27 mouse cellular contexts compared by ENCODE assay signal in the genomic region with DNA sequence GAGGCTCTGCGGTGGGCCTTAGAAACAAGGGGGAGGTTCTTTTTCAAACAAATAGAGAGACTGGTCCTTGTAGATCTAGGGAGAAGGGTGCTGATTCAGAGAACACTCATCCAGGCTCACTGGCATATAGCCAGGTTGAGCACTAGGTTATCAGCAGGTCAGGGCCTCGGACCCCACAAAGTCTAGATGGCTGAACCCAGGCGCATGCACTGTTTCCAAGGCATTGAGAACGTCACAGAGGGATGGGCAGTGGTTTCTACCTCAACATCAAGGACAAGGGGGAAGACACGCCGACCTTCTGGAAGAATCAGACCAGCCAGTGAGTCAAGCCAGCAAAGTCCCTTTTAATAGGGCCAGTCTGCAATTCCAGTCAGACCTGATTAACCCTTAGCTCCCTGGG. TPM values are rescaled to one million over a fixed set of nuclear protein-coding genes. Genes with fewer than 3 reads are reported as not detected.
DNase-seq lines count a peak whose midpoint lies in the region; ATAC-seq and TF ChIP-seq lines count a peak whose summit lies in the region.
"Had no signal": no experiment of that assay in that cellular context is flagged by ENCODE, and none has a peak within 500 bp of the region (broad histone marks: within the 10 kb centered on the region; RNA-seq: fewer than 3 reads in every experiment).

No protein-coding gene starts in this region.

- H3K36me3 ChIP-seq in kidney, embryonic 14.5 days (ENCODE audit: control insufficient read depth, insufficient read depth, low read length): no peaks in the 10 kb centered on the region
- no peaks in the 10 kb centered on the region for H3K36me3 ChIP-seq in stomach, postnatal 0 days (ENCODE audit: control insufficient read depth, insufficient read depth, low read length)
- H3K36me3 ChIP-seq in hindbrain, embryonic 10.5 days: 0 out of 2 replicates have a peak, but pooled peaks cover 11% of the 10 kb centered on the region
- no peaks in the 10 kb centered on the region for H3K36me3 ChIP-seq in liver, postnatal 0 days (replicated peaks; ENCODE audit: insufficient read depth, low read length)
- H3K36me3 ChIP-seq: embryonic facial prominence, embryonic 15.5 days; heart, embryonic 15.5 days; liver, embryonic 15.5 days had no signal

- H3K27ac ChIP-seq in kidney, embryonic 14.5 days (ENCODE audit: low read depth, low read length): no peak overlapping the region
- H3K27ac ChIP-seq in stomach, postnatal 0 days (replicated peaks): no peak overlapping the region; the same call in 1 of the 2 replicates
- H3K27ac ChIP-seq in hindbrain, embryonic 10.5 days: no peak overlapping the region
- H3K27ac ChIP-seq in liver, postnatal 0 days (ENCODE audit: low read depth): no peak overlapping the region
- H3K27ac ChIP-seq: embryonic facial prominence, embryonic 15.5 days; gastrocnemius, adult 2 months; heart, embryonic 15.5 days; hindbrain, postnatal 0 days; limb, embryonic 10.5 days; liver, embryonic 15.5 days; neural tube, embryonic 15.5 days had no signal

- peaks cover 6% of the 10 kb centered on the region for H3K4me1 ChIP-seq in kidney, embryonic 14.5 days (ENCODE audit: control insufficient read depth, insufficient read depth, low read length)
- no peaks in the 10 kb centered on the region; the same call in 1 of the 2 replicates for H3K4me1 ChIP-seq in stomach, postnatal 0 days (replicated peaks; ENCODE audit: control insufficient read depth, insufficient read depth)
- peaks cover 24% of the 10 kb centered on the region for H3K4me1 ChIP-seq in hindbrain, embryonic 10.5 days (replicated peaks)
- 0 out of 2 replicates have a peak, but pooled peaks cover 4% of the 10 kb centered on the region for H3K4me1 ChIP-seq in liver, postnatal 0 days (ENCODE audit: insufficient read depth)
- H3K4me1 ChIP-seq: liver, embryonic 15.5 days had no signal

- H3K9me3 ChIP-seq in kidney, embryonic 14.5 days (ENCODE audit: control insufficient read depth, low read length): no peaks in the 10 kb centered on the region
- no peaks in the 10 kb centered on the region for H3K9me3 ChIP-seq in stomach, postnatal 0 days (ENCODE audit: control insufficient read depth, low read length)
- no peaks in the 10 kb centered on the region for H3K9me3 ChIP-seq in hindbrain, embryonic 10.5 days
- H3K9me3 ChIP-seq in liver, postnatal 0 days (ENCODE audit: low read length): no peaks in the 10 kb centered on the region
- H3K9me3 ChIP-seq: embryonic facial prominence, embryonic 15.5 days; heart, embryonic 15.5 days; limb, embryonic 10.5 days; liver, embryonic 15.5 days; neural tube, embryonic 15.5 days had no signal

- no peak for TF ChIP-seq EP300 in stomach, postnatal 0 days (optimal IDR thresholded peaks at IDR 0.05)
- TF ChIP-seq EP300 in liver, postnatal 0 days (IDR thresholded peaks at IDR 0.05; ENCODE audit: low read depth): no peak

- ATAC-seq in kidney, embryonic 14.5 days (ENCODE audit: low FRiP score, low TSS enrichment): no peak
- ATAC-seq in stomach, postnatal 0 days (ENCODE audit: low FRiP score, low TSS enrichment): no peak
- ATAC-seq in liver, postnatal 0 days: no peak
- ATAC-seq: forebrain, embryonic 14.5 days; hindbrain, postnatal 0 days; intestine, embryonic 16.5 days had no signal

- H3K4me2 ChIP-seq in kidney, embryonic 14.5 days (replicated peaks; ENCODE audit: low read depth, low read length): no peak overlapping the region
- H3K4me2 ChIP-seq in stomach, postnatal 0 days (replicated peaks; ENCODE audit: low read depth): no peak overlapping the region
- no peak overlapping the region for H3K4me2 ChIP-seq in liver, postnatal 0 days (ENCODE audit: low read depth, low read length)
- H3K4me2 ChIP-seq: embryonic facial prominence, embryonic 15.5 days; heart, embryonic 15.5 days; liver, embryonic 15.5 days; midbrain, embryonic 11.5 days; neural tube, embryonic 15.5 days had no signal

- no peak overlapping the region for H3K9ac ChIP-seq in kidney, embryonic 14.5 days (ENCODE audit: low read depth, low read length)
- H3K9ac ChIP-seq in stomach, postnatal 0 days (ENCODE audit: low read length): no peak overlapping the region
- no peak overlapping the region for H3K9ac ChIP-seq in liver, postnatal 0 days (replicated peaks)
- H3K9ac ChIP-seq: embryonic facial prominence, embryonic 15.5 days; heart, embryonic 15.5 days; liver, embryonic 15.5 days; neural tube, embryonic 15.5 days had no signal

- H3K27me3 ChIP-seq in kidney, embryonic 14.5 days (ENCODE audit: control insufficient read depth, insufficient read depth, low read length): no peaks in the 10 kb centered on the region
- no peaks in the 10 kb centered on the region for H3K27me3 ChIP-seq in stomach, postnatal 0 days (ENCODE audit: control insufficient read depth, insufficient read depth, low read length)
- no peaks in the 10 kb centered on the region for H3K27me3 ChIP-seq in hindbrain, embryonic 10.5 days (ENCODE audit: insufficient read depth, poor library complexity, severe bottlenecking)
- H3K27me3 ChIP-seq in liver, postnatal 0 days (ENCODE audit: insufficient read depth, low read length): no peaks in the 10 kb centered on the region
- H3K27me3 ChIP-seq: embryonic facial prominence, embryonic 15.5 days; heart, embryonic 15.5 days; liver, embryonic 15.5 days; neural tube, embryonic 15.5 days had no signal

- WGBS in kidney, embryonic 14.5 days: 82% methylated on average over 6 of the region's 6 CpGs
- WGBS in stomach, postnatal 0 days: 66% methylated on average over 6 of the region's 6 CpGs
- 84% methylated on average over 6 of the region's 6 CpGs for WGBS in hindbrain, embryonic 10.5 days
- 61% methylated on average over 6 of the region's 6 CpGs for WGBS in liver, postnatal 0 days (ENCODE audit: insufficient replicate concordance)

- peak; percentile 8 for DNase-seq in kidney, adult 18-20 months
- peak; percentile 64 for DNase-seq in ovary, postnatal 36 days (ENCODE audit: low spot score)
- no peak for DNase-seq in ovary, postnatal 14 days (ENCODE audit: low spot score)
- peak; percentile 23 for DNase-seq in stomach, postnatal 0 days (ENCODE audit: low spot score)
- no peak for DNase-seq in hindbrain, embryonic 10.5 days (ENCODE audit: low spot score)
- DNase-seq in liver, postnatal 0 days: no peak
- DNase-seq: cerebellum, adult 9-10 months; gastrocnemius, adult 2 months; heart, postnatal 36 days; liver; retina, postnatal 1 day; thymus, adult 2 months; thymus, postnatal 4 days had no signal

- H3K4me3 ChIP-seq in kidney, embryonic 14.5 days (ENCODE audit: low read length): no peak overlapping the region
- H3K4me3 ChIP-seq in stomach, postnatal 0 days (ENCODE audit: low read depth, low read length): no peak overlapping the region
- no peak overlapping the region for H3K4me3 ChIP-seq in hindbrain, embryonic 10.5 days
- H3K4me3 ChIP-seq in liver, postnatal 0 days (ENCODE audit: low read depth, low read length): no peak overlapping the region
- H3K4me3 ChIP-seq: embryonic facial prominence, embryonic 15.5 days; gastrocnemius, adult 2 months; heart, embryonic 15.5 days; limb, embryonic 10.5 days; liver, embryonic 15.5 days; neural tube, embryonic 15.5 days had no signal

- TF ChIP-seq CTCF in stomach, postnatal 0 days (IDR thresholded peaks at IDR 0.05; ENCODE audit: low read depth): no peak
- no peak for TF ChIP-seq CTCF in liver, postnatal 0 days (IDR thresholded peaks at IDR 0.05; ENCODE audit: low read depth)

RNA-seq across cellular contexts. Expression of a gene that starts 5.3 kb away (rescaled TPM):
- polyA plus RNA-seq in kidney, embryonic 14.5 days (2014; fragmentation: Nextera tagmentation; extraction: Ambion mirVana): not detected in 2 replicates
- not detected in 2 replicates for polyA plus RNA-seq in stomach, postnatal 0 days (2015; fragmentation: Nextera tagmentation; extraction: Ambion mirVana)
- polyA plus RNA-seq in hindbrain, embryonic 10.5 days (2016; fragmentation: Nextera tagmentation; extraction: Ambion mirVana): 0.09 and 0.17 TPM in 2 replicates
- polyA plus RNA-seq in liver, postnatal 0 days (2015; fragmentation: Nextera tagmentation; extraction: Ambion mirVana): not detected in 2 replicates
- polyA plus RNA-seq: heart, embryonic 15.5 days; intestine, embryonic 16.5 days; large intestine, adult 2 months; limb, embryonic 10.5 days; liver, embryonic 15.5 days; lung, embryonic 16.5 days; midbrain, postnatal 0 days; spleen, adult 2 months; thymus, adult 2 months had no signal

RNA-seq across cellular contexts. Expression of a gene that starts 33.9 kb away (rescaled TPM):
- polyA plus RNA-seq in kidney, embryonic 14.5 days (2014; fragmentation: Nextera tagmentation; extraction: Ambion mirVana): 190 and 201 TPM in 2 replicates
- polyA plus RNA-seq in stomach, postnatal 0 days (2015; fragmentation: Nextera tagmentation; extraction: Ambion mirVana): 203 and 210 TPM in 2 replicates
- 184 and 190 TPM in 2 replicates for polyA plus RNA-seq in hindbrain, embryonic 10.5 days (2016; fragmentation: Nextera tagmentation; extraction: Ambion mirVana)
- 84.0 and 93.8 TPM in 2 replicates for polyA plus RNA-seq in liver, postnatal 0 days (2015; fragmentation: Nextera tagmentation; extraction: Ambion mirVana)

Comparison
In these comparisons a context has a peak if more than half of its experiments do, and no peak if none do; other contexts are left out.
1. DNase-seq: peak in kidney, adult 18-20 months (single experiment), ovary, postnatal 36 days (single experiment) and stomach, postnatal 0 days (single experiment); none in ovary, postnatal 14 days (single experiment), hindbrain, embryonic 10.5 days (single experiment) and liver, postnatal 0 days (single experiment).